Mouse (Mus musculus): Measurements from ENCODE around the gene Olfr867. TPM values are rescaled to one million over a fixed set of nuclear protein-coding genes. Genes with fewer than 3 reads are reported as not detected.

Olfr867 gene
- total RNA-seq (2021): not detected
- long read RNA-seq, experiment 1: 0 reads
- long read RNA-seq, experiment 2: 0 reads

GRCm38 (mm10) chr9:20057462-20057861 lies at the start of gene Olfr867:
TSS of gene Olfr867 (minus strand) at chr9:20057562.
- no peak for DNase-seq

GRCm38 (mm10) chr9:20098326-20098725 lies 41.0 kb upstream of the Olfr867 start, which contains the start of gene Olfr868:
TSS of gene Olfr868 (plus strand) at chr9:20098626.
- no peak for DNase-seq

- DNase-seq: no peak
Observed at GRCm38 (mm10) chr9:20073523-20074177, 16.3 kb upstream of the Olfr867 start.

- DNase-seq: no peak
Observed at GRCm38 (mm10) chr9:20071291-20071690, 13.9 kb upstream of the Olfr867 start.

GRCm38 (mm10) chr9:20070236-20070635 lies 12.9 kb upstream of the Olfr867 start:
- no peak for DNase-seq

GRCm38 (mm10) chr9:20047964-20048363 lies 9.4 kb downstream of the Olfr867 start:
- DNase-seq: no peak

GRCm38 (mm10) chr9:20027935-20028334 lies 29.4 kb downstream of the Olfr867 start, which contains the start of gene Olfr866:
TSS of gene Olfr866 (minus strand) at chr9:20028035.
- DNase-seq: no peak

Small RNA genes within 50 kb of the gene (microRNA-seq; reads per million reads assigned to microRNA genes)
- not detected for gene Gm26231
- gene Gm44395: not detected

Other genes starting within 250 kb of the Olfr867 start
- not detected for gene Olfr860, start 207.8 kb downstream of the Olfr867 start, total RNA-seq (2021)
- not detected for gene Olfr862, start 169.6 kb downstream of the Olfr867 start, total RNA-seq (2021)
- not detected for gene Olfr77, start 140.7 kb downstream of the Olfr867 start, total RNA-seq (2021)
- not detected for gene Olfr866, start 29.5 kb downstream of the Olfr867 start, total RNA-seq (2021)
- gene Olfr868, start 41.1 kb upstream of the Olfr867 start, total RNA-seq (2021): not detected
- not detected for gene Olfr869, start 71.4 kb upstream of the Olfr867 start, total RNA-seq (2021)
- not detected for gene Olfr870, start 116.5 kb upstream of the Olfr867 start, total RNA-seq (2021)
- not detected for gene Olfr871, start 154.6 kb upstream of the Olfr867 start, total RNA-seq (2021)
- not detected for gene Olfr872, start 179.6 kb upstream of the Olfr867 start, total RNA-seq (2021)
- gene Olfr39, start 224.8 kb upstream of the Olfr867 start, total RNA-seq (2021): not detected
- gene Olfr873, start 241.0 kb upstream of the Olfr867 start, total RNA-seq (2021): not detected